Mouse (Mus musculus): ENCODE data around the gene Nab2. TPM values are rescaled to one million over a fixed set of nuclear protein-coding genes. Genes with fewer than 3 reads are reported as not detected.
A peak's percentile ranks its signal among the peaks of the same experiment; 100 is the strongest.
"Not testable (repeated sequence)": the region's sequence is repeated elsewhere in the genome, so short reads cannot be mapped to it uniquely, and the experiment has no call there.

The Nab2 gene
- total and polyA plus RNA-seq, 2 experiments from 2014 or later = 4.5 to 12.9 TPM

GRCm38 (mm10) chr10:127661291-127661914, 7.0 kb downstream of the Nab2 start:
- TF ChIP-seq CTCF (IDR thresholded peaks at IDR 0.05; ENCODE audit: low read depth) = no peak

GRCm38 (mm10) chr10:127659551-127659950, 8.8 kb downstream of the Nab2 start:
- ATAC-seq (no peak), DNase-seq (no peak)
- H3K4me3 ChIP-seq (ENCODE audit: low read depth, low read length) = no peak overlapping the region
- H3K27ac ChIP-seq (ENCODE audit: low read depth, low read length) = no peak overlapping the region
- H3K9ac ChIP-seq = no peak overlapping the region
- no peak overlapping the region for H3K4me2 ChIP-seq (ENCODE audit: low read depth)
- TF ChIP-seq CTCF (IDR thresholded peaks at IDR 0.05; ENCODE audit: low read depth) = no peak
- H3K9me3 ChIP-seq (ENCODE audit: low read length) = no peaks in the 10 kb centered on the region
- H3K27me3 ChIP-seq (ENCODE audit: insufficient read depth, low read length) = peaks cover 16% of the 10 kb centered on the region
- 71% methylated on average over 1 of the region's 1 CpGs for WGBS
- 0 out of 2 replicates have a peak, but pooled peaks cover 4% of the 10 kb centered on the region for H3K36me3 ChIP-seq (ENCODE audit: insufficient read depth)
- no peaks in the 10 kb centered on the region for H3K4me1 ChIP-seq (ENCODE audit: insufficient read depth)

More at GRCm38 (mm10) chr10:127661291-127661914, 7.0 kb downstream of the Nab2 start:
- 0 out of 2 replicates have a peak, but pooled peaks cover 4% of the 10 kb centered on the region for H3K36me3 ChIP-seq (ENCODE audit: insufficient read depth)
- no peak overlapping the region for H3K27ac ChIP-seq (ENCODE audit: low read depth, low read length)
- no peaks in the 10 kb centered on the region for H3K4me1 ChIP-seq (ENCODE audit: insufficient read depth)
- 22% methylated on average over 14 of the region's 14 CpGs for WGBS
- 0 out of 2 replicates have a peak overlapping the region, but pooled peaks have one; percentile 14 for H3K9ac ChIP-seq
- no peak for ATAC-seq
- peak overlapping the region; percentile 41 for H3K4me2 ChIP-seq (ENCODE audit: low read depth)
- H3K27me3 ChIP-seq (ENCODE audit: insufficient read depth, low read length) = peaks cover 25% of the 10 kb centered on the region
- no peak for DNase-seq
- H3K4me3 ChIP-seq (ENCODE audit: low read depth, low read length) = no peak overlapping the region
- H3K9me3 ChIP-seq (ENCODE audit: low read length) = no peaks in the 10 kb centered on the region

GRCm38 (mm10) chr10:127658076-127658475, 10.3 kb downstream of the Nab2 start:
- H3K9me3 ChIP-seq (ENCODE audit: low read length) = no peaks in the 10 kb centered on the region
- 0 out of 2 replicates have a peak, but pooled peaks cover 4% of the 10 kb centered on the region for H3K36me3 ChIP-seq (ENCODE audit: insufficient read depth)
- DNase-seq = no peak
- no peak for TF ChIP-seq CTCF (IDR thresholded peaks at IDR 0.05; ENCODE audit: low read depth)
- 17% methylated on average over 6 of the region's 6 CpGs for WGBS
- H3K4me3 ChIP-seq (ENCODE audit: low read depth, low read length) = no peak overlapping the region
- no peak overlapping the region for H3K9ac ChIP-seq
- ATAC-seq = no peak
- no peaks in the 10 kb centered on the region for H3K4me1 ChIP-seq (ENCODE audit: insufficient read depth)
- peaks cover 5% of the 10 kb centered on the region; the same call in 1 of the 2 replicates for H3K27me3 ChIP-seq (ENCODE audit: insufficient read depth, low read length)
- no peak overlapping the region for H3K27ac ChIP-seq (ENCODE audit: low read depth, low read length)
- H3K4me2 ChIP-seq (ENCODE audit: low read depth) = no peak overlapping the region

- 67% methylated on average over 6 of the region's 6 CpGs for WGBS
- H3K36me3 ChIP-seq (ENCODE audit: insufficient read depth); DNase-seq; H3K4me3 ChIP-seq (ENCODE audit: low read depth, low read length); H3K27me3 ChIP-seq (ENCODE audit: insufficient read depth, low read length); H3K9me3 ChIP-seq (ENCODE audit: low read length); ATAC-seq; H3K27ac ChIP-seq (ENCODE audit: low read depth, low read length); H3K4me1 ChIP-seq (ENCODE audit: insufficient read depth); H3K9ac ChIP-seq; H3K4me2 ChIP-seq (ENCODE audit: low read depth): not testable (repeated sequence)
Observed at GRCm38 (mm10) chr10:127657617-127658016, 10.8 kb downstream of the Nab2 start.

GRCm38 (mm10) chr10:127654970-127655579, 13.3 kb downstream of the Nab2 start:
- no peak for DNase-seq
- Histone ChIP-seq H3K27me3 (ENCODE audit: insufficient read depth, low read length) (no peaks in the 10 kb centered on the region), H3K9me3 (ENCODE audit: low read length) (no peaks in the 10 kb centered on the region), H3K4me1 (ENCODE audit: insufficient read depth) (no peaks in the 10 kb centered on the region), H3K27ac (ENCODE audit: low read depth, low read length) (no peak overlapping the region), H3K4me2 (ENCODE audit: low read depth) (no peak overlapping the region), H3K4me3 (ENCODE audit: low read depth, low read length) (no peak overlapping the region), H3K9ac (no peak overlapping the region), H3K36me3 (ENCODE audit: insufficient read depth) (no peaks in the 10 kb centered on the region)
- no peak for ATAC-seq
- no peak for TF ChIP-seq CTCF (IDR thresholded peaks at IDR 0.05; ENCODE audit: low read depth)
- 85% methylated on average over 16 of the region's 16 CpGs for WGBS

- no peaks in the 10 kb centered on the region for H3K9me3 ChIP-seq (ENCODE audit: low read length)
- no peak for ATAC-seq
- H3K4me3 ChIP-seq (ENCODE audit: low read depth, low read length) = no peak overlapping the region
- H3K36me3 ChIP-seq (ENCODE audit: insufficient read depth) = no peaks in the 10 kb centered on the region
- H3K4me2 ChIP-seq (ENCODE audit: low read depth) = no peak overlapping the region
- DNase-seq = no peak
- 50% methylated on average over 21 of the region's 21 CpGs for WGBS
- H3K9ac ChIP-seq = no peak overlapping the region
- no peak overlapping the region for H3K27ac ChIP-seq (ENCODE audit: low read depth, low read length)
- no peak for TF ChIP-seq CTCF (IDR thresholded peaks at IDR 0.05; ENCODE audit: low read depth)
- no peaks in the 10 kb centered on the region for H3K27me3 ChIP-seq (ENCODE audit: insufficient read depth, low read length)
- H3K4me1 ChIP-seq (ENCODE audit: insufficient read depth) = no peaks in the 10 kb centered on the region
Observed at GRCm38 (mm10) chr10:127652906-127653638, 15.3 kb downstream of the Nab2 start.

- Histone ChIP-seq H3K4me2 (ENCODE audit: low read depth) (no peak overlapping the region), H3K27me3 (ENCODE audit: insufficient read depth, low read length) (peaks cover under 1% of the 10 kb centered on the region; the same call in 1 of the 2 replicates), H3K36me3 (ENCODE audit: insufficient read depth) (no peaks in the 10 kb centered on the region), H3K9ac (no peak overlapping the region), H3K4me3 (ENCODE audit: low read depth, low read length) (no peak overlapping the region), H3K27ac (ENCODE audit: low read depth, low read length) (no peak overlapping the region), H3K9me3 (ENCODE audit: low read length) (no peaks in the 10 kb centered on the region), H3K4me1 (ENCODE audit: insufficient read depth) (no peaks in the 10 kb centered on the region)
- WGBS = 48% methylated on average over 2 of the region's 2 CpGs
- TF ChIP-seq CTCF (IDR thresholded peaks at IDR 0.05; ENCODE audit: low read depth) = no peak
- ATAC-seq (no peak), DNase-seq (no peak)
Observed at GRCm38 (mm10) chr10:127645791-127646190, 22.6 kb downstream of the Nab2 start.
